Mouse (Mus musculus) G1E (cell line): Measurements from ENCODE around the gene Tmem245.

Experiments
- CTCF ChIP-seq: IDR thresholded peaks from 2 replicates; pipeline ENCODE4 v1.5.1; 2012; ENCODE audit warnings: low read depth, low read length, inconsistent platforms, mixed read lengths
- GATA1 ChIP-seq: IDR thresholded peaks from 2 replicates; pipeline ENCODE4 v1.6.1; 2012; ENCODE audit warnings: borderline replicate concordance, low read length, inconsistent platforms, mixed read lengths
- GATA2 ChIP-seq: IDR thresholded peaks from 2 replicates; pipeline ENCODE4 v1.6.1; 2012; ENCODE audit warnings: low read depth, low read length, inconsistent platforms, borderline replicate concordance
- POLR2AphosphoS5 ChIP-seq: IDR thresholded peaks from 2 replicates; pipeline ENCODE4 v1.6.1; 2012; ENCODE audit warnings: low read depth, low read length, inconsistent platforms; ENCODE audit not compliant: insufficient replicate concordance
- TAL1 ChIP-seq: conservative IDR thresholded peaks from 2 replicates; pipeline ENCODE4 v1.6.1; 2012; ENCODE audit warnings: low read depth, low read length, inconsistent platforms, mixed read lengths

GRCm38 (mm10) chr4:56953235-56953634 is 6.0 kb upstream of the Tmem245 start:
- TF ChIP-seq CTCF = no peak
- no peak for TF ChIP-seq GATA1
- no peak for TF ChIP-seq POLR2AphosphoS5
- TF ChIP-seq TAL1 = no peak
- TF ChIP-seq GATA2 = no peak
